Mouse (Mus musculus): ENCODE results near the gene Ftl1.

GRCm38 (mm10) chr7:45462325-45462724 lies 2.6 kb upstream of the Ftl1 start:
- TF ChIP-seq CTCF (IDR thresholded peaks at IDR 0.05; ENCODE audit: control insufficient read depth, insufficient read depth, low read length): no peak
- no peak for TF ChIP-seq POLR2A (IDR thresholded peaks at IDR 0.05; ENCODE audit: borderline replicate concordance, control insufficient read depth, low read depth, low read length)
